In the genomic region with DNA sequence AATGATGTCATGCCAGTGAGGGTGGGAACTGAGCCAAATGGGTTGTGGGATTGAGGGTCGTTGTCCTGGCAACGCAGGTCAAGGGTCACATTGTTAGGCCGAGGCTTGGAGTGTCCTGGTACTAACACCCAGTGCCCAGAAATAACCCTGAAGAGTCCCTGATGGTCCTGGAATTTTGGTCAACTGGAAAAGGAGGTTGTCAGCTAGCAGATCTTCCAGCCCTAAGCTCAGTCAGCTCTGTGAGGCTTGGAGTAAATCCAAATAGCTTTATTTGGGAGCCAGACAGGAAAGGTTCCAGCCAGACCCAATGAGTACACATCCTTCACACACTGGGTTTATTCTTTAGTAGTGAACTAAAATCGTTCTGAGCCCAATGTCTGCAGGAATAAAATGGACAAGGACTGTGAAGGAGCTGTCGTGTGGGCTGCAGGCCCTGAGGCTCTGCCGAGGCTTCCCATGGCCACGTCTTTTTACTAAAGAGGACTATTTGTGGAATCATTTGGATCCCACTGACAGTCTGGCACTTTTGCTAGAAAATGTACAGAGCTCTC, we compare ENCODE assay signal across 8 mouse cellular contexts.
DNase-seq lines count a peak whose midpoint lies in the region; ATAC-seq and TF ChIP-seq lines count a peak whose summit lies in the region.

No protein-coding gene starts in this region.

- TF ChIP-seq CTCF in stomach, postnatal 0 days (IDR thresholded peaks at IDR 0.05; ENCODE audit: low read depth) = no peak

- peaks cover 35% of the 10 kb centered on the region for H3K4me1 ChIP-seq in forebrain, embryonic 15.5 days
- peaks cover 42% of the 10 kb centered on the region for H3K4me1 ChIP-seq in forebrain, embryonic 10.5 days
- peaks cover 27% of the 10 kb centered on the region for H3K4me1 ChIP-seq in embryonic facial prominence, embryonic 13.5 days
- peaks cover 33% of the 10 kb centered on the region for H3K4me1 ChIP-seq in hindbrain, embryonic 12.5 days
- 0 out of 2 replicates have a peak, but pooled peaks cover 2% of the 10 kb centered on the region for H3K4me1 ChIP-seq in stomach, postnatal 0 days (replicated peaks; ENCODE audit: control insufficient read depth, insufficient read depth)

- no peak overlapping the region for H3K9ac ChIP-seq in forebrain, embryonic 15.5 days (replicated peaks)
- H3K9ac ChIP-seq in embryonic facial prominence, embryonic 13.5 days = no peak overlapping the region
- no peak overlapping the region for H3K9ac ChIP-seq in hindbrain, embryonic 12.5 days
- H3K9ac ChIP-seq in stomach, postnatal 0 days (ENCODE audit: low read length) = no peak overlapping the region

- H3K36me3 ChIP-seq in forebrain, embryonic 15.5 days = no peaks in the 10 kb centered on the region
- H3K36me3 ChIP-seq in forebrain, embryonic 10.5 days (replicated peaks) = no peaks in the 10 kb centered on the region
- H3K36me3 ChIP-seq in embryonic facial prominence, embryonic 13.5 days = no peaks in the 10 kb centered on the region
- no peaks in the 10 kb centered on the region for H3K36me3 ChIP-seq in hindbrain, embryonic 12.5 days
- H3K36me3 ChIP-seq in stomach, postnatal 0 days (ENCODE audit: control insufficient read depth, insufficient read depth, low read length) = no peaks in the 10 kb centered on the region

- H3K27ac ChIP-seq in forebrain, embryonic 15.5 days (replicated peaks) = peak overlapping the region; percentile 52
- H3K27ac ChIP-seq in forebrain, embryonic 10.5 days = no peak overlapping the region
- H3K27ac ChIP-seq in embryonic facial prominence, embryonic 13.5 days = peak overlapping the region; percentile 73
- peak overlapping the region; percentile 18; the same call in 1 of the 2 replicates for H3K27ac ChIP-seq in hindbrain, embryonic 12.5 days
- H3K27ac ChIP-seq in stomach, postnatal 0 days (replicated peaks) = peak overlapping the region; percentile 76

- no peak overlapping the region for H3K4me2 ChIP-seq in forebrain, embryonic 15.5 days (replicated peaks)
- no peak overlapping the region for H3K4me2 ChIP-seq in embryonic facial prominence, embryonic 13.5 days
- H3K4me2 ChIP-seq in hindbrain, embryonic 12.5 days (replicated peaks) = no peak overlapping the region
- H3K4me2 ChIP-seq in stomach, postnatal 0 days (replicated peaks; ENCODE audit: low read depth) = no peak overlapping the region

- DNase-seq in forebrain, embryonic 10.5 days (ENCODE audit: extremely low spot score, low spot score) = no peak
- peak; percentile 43 to 49 for DNase-seq in layer of hippocampus, adult 8-10 months (ENCODE audit: low spot score in 2 of 2)
- peak; percentile 57 to 64 for DNase-seq in lung, postnatal 4 days
- DNase-seq in stomach, postnatal 0 days (ENCODE audit: low spot score) = no peak

- no peak for ATAC-seq in forebrain, embryonic 15.5 days (replicated peaks)
- ATAC-seq in embryonic facial prominence, embryonic 13.5 days (ENCODE audit: insufficient number of reproducible peaks, insufficient read depth, low FRiP score, low TSS enrichment, low read depth) = no peak
- ATAC-seq in hindbrain, embryonic 12.5 days (ENCODE audit: low FRiP score) = no peak
- ATAC-seq in stomach, postnatal 0 days (ENCODE audit: low FRiP score, low TSS enrichment) = 0 out of 2 replicates have a peak, but pooled peaks have one; percentile 5
- no peak for ATAC-seq in erythroblast, adult 5-6 weeks (replicated peaks; ENCODE audit: low FRiP score, poor library complexity, severe bottlenecking)

- 47% methylated on average over 7 of the region's 7 CpGs for WGBS in forebrain, embryonic 15.5 days
- 58% methylated on average over 7 of the region's 7 CpGs for WGBS in forebrain, embryonic 10.5 days
- 43% methylated on average over 7 of the region's 7 CpGs for whole genome bisulfite sequencing in embryonic facial prominence, embryonic 13.5 days
- WGBS in hindbrain, embryonic 12.5 days = 40% methylated on average over 7 of the region's 7 CpGs
- WGBS in stomach, postnatal 0 days = 50% methylated on average over 7 of the region's 7 CpGs

- no peaks in the 10 kb centered on the region for H3K27me3 ChIP-seq in forebrain, embryonic 15.5 days
- no peaks in the 10 kb centered on the region for H3K27me3 ChIP-seq in forebrain, embryonic 10.5 days (ENCODE audit: poor library complexity, severe bottlenecking)
- H3K27me3 ChIP-seq in embryonic facial prominence, embryonic 13.5 days = no peaks in the 10 kb centered on the region
- H3K27me3 ChIP-seq in hindbrain, embryonic 12.5 days = no peaks in the 10 kb centered on the region
- H3K27me3 ChIP-seq in stomach, postnatal 0 days (ENCODE audit: control insufficient read depth, insufficient read depth, low read length) = no peaks in the 10 kb centered on the region

- TF ChIP-seq EP300 in stomach, postnatal 0 days (optimal IDR thresholded peaks at IDR 0.05) = no peak

- no peaks in the 10 kb centered on the region for H3K9me3 ChIP-seq in forebrain, embryonic 15.5 days
- H3K9me3 ChIP-seq in forebrain, embryonic 10.5 days = no peaks in the 10 kb centered on the region
- no peaks in the 10 kb centered on the region for H3K9me3 ChIP-seq in embryonic facial prominence, embryonic 13.5 days
- H3K9me3 ChIP-seq in hindbrain, embryonic 12.5 days (replicated peaks) = no peaks in the 10 kb centered on the region
- no peaks in the 10 kb centered on the region for H3K9me3 ChIP-seq in stomach, postnatal 0 days (ENCODE audit: control insufficient read depth, low read length)

- H3K4me3 ChIP-seq in forebrain, embryonic 15.5 days = no peak overlapping the region
- H3K4me3 ChIP-seq in forebrain, embryonic 10.5 days = no peak overlapping the region
- H3K4me3 ChIP-seq in embryonic facial prominence, embryonic 13.5 days = no peak overlapping the region
- no peak overlapping the region for H3K4me3 ChIP-seq in hindbrain, embryonic 12.5 days
- no peak overlapping the region for H3K4me3 ChIP-seq in stomach, postnatal 0 days (ENCODE audit: low read depth, low read length)

Comparison
In these comparisons a context has a peak if more than half of its experiments do, and no peak if none do; other contexts are left out.
1. DNase-seq: peak in layer of hippocampus, adult 8-10 months (2 of 2) and lung, postnatal 4 days (2 of 2); none in forebrain, embryonic 10.5 days (single experiment) and stomach, postnatal 0 days (single experiment).